Mouse (Mus musculus) forebrain, embryonic 12.5 days (tissue): ENCODE results near the gene Ass1. TPM values are rescaled to one million over a fixed set of nuclear protein-coding genes. Genes with fewer than 3 reads are reported as not detected.

ENCODE experiments used
- ATAC-seq: fragments of 200-750 bp; cut with Nextera tagmentation; 2 replicates; pipeline ENCODE4 v1.8.0; 2017; ENCODE audit warnings: moderate TSS enrichment; ENCODE audit not compliant: low FRiP score
- H3K27ac ChIP-seq: fragments of 300-500 bp; sonication (generic); 2 replicates; pipeline ENCODE4 v1.5.1; 2016; ENCODE audit warnings: mild to moderate bottlenecking
- H3K27me3 ChIP-seq: fragments of 300-500 bp; sonication (generic); 2 replicates; pipeline ENCODE4 v1.6.1; 2016; ENCODE audit warnings: mild to moderate bottlenecking
- H3K36me3 ChIP-seq: fragments of 300-500 bp; sonication (generic); replicated peaks from 2 replicates; pipeline ENCODE4 v1.6.1; 2016; ENCODE audit warnings: mild to moderate bottlenecking
- H3K4me1 ChIP-seq: fragments of 300-500 bp; sonication (generic); 2 replicates; pipeline ENCODE4 v1.6.1; 2016
- H3K4me2 ChIP-seq: fragments of 300-500 bp; sonication (generic); 2 replicates; pipeline ENCODE4 v1.6.1; 2016; ENCODE audit warnings: mild to moderate bottlenecking, moderate library complexity
- H3K4me3 ChIP-seq: fragments of 300-500 bp; sonication (generic); replicated peaks from 2 replicates; pipeline ENCODE4 v1.5.1; 2016; ENCODE audit warnings: mild to moderate bottlenecking
- H3K9ac ChIP-seq: fragments of 300-500 bp; sonication (generic); 2 replicates; pipeline ENCODE4 v1.6.1; 2016; ENCODE audit warnings: mild to moderate bottlenecking
- H3K9me3 ChIP-seq: fragments of 300-500 bp; sonication (generic); 2 replicates; pipeline ENCODE4 v1.6.1; 2016
- WGBS: fragments of 180-500 bp; shearing (Covaris S2); methylation state at CpG from one replicate; pipeline ENCODE4 v1.1.7; 2016; 5-methylcytosine and 5-hydroxymethylcytosine counted together
- polyA plus RNA-seq: library from polyadenylated mRNA; unstranded; fragments of >200 nt; fragmentation: Nextera tagmentation; extraction: Ambion mirVana; gene quantifications from 2 replicates; pipeline ENCODE4 v1.2.1, GENCODE M21; 2016

The Ass1 gene
- polyA plus RNA-seq, 1 experiment from 2014 or later = 4.9 TPM

DNA sequence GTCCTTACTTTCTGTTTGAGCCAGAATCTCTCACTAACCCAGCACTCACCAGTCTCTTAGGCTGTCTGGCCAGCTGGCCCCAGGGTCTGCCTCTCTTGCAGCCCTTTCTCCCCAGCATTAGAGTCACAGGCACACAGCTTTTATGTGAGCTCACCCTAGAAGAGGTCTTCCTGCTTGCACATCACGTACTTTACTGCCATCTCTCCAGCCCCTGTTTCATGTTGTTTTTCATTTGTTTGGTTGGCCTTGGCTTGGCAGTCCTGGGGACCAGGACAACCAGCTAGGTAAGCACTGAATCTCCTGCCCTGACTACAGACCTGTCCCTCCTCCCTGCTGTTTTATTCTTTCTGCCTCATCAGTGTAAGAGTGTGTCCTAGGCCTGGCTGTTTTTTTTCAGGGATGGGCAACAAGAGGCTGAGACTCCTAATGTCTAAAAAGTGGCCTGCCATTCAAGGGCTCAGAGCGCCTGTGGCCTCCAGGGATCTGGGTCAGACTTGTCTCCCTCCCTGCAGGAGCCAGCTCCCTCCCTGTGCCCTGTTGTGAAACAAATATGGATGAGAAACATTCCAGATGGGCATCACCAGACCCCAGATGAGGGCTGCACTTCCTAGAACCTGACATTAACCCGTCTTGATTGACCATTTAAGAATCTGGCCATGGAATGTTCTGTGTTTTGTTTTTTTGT is 21.1 kb upstream of the Ass1 start:
- peaks cover 35% of the 10 kb centered on the region for H3K4me1 ChIP-seq
- no peaks in the 10 kb centered on the region for H3K36me3 ChIP-seq
- no peak overlapping the region for H3K4me2 ChIP-seq
- WGBS = 43% methylated on average over 3 of the region's 3 CpGs
- peak overlapping the region; percentile 53 for H3K27ac ChIP-seq
- no peaks in the 10 kb centered on the region for H3K9me3 ChIP-seq
- ATAC-seq = no peak
- H3K27me3 ChIP-seq = peaks cover 12% of the 10 kb centered on the region; the same call in 1 of the 2 replicates
- H3K4me3 ChIP-seq = no peak overlapping the region
- no peak overlapping the region for H3K9ac ChIP-seq

DNA sequence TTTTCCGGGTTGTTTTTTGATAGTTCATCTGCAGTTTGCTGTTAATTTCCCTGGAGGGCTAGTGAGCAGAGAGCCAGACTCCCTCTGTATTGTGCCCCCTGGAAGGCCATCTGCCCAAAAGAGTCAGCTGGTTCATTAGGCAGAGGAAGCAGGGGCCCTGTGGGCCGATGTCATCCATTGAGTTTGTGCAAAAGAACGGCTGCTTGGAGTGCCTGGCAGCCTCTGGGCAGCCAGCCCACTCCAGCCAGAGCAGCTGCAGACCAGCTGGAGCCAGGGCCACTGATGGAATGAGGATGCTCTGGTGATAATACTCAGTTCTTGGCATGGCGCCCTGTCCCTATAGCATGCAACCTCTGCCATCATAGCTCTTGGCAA is 20.6 kb upstream of the Ass1 start:
- peak; percentile 65 for ATAC-seq
- Histone ChIP-seq H3K9me3 (no peaks in the 10 kb centered on the region), H3K36me3 (no peaks in the 10 kb centered on the region), H3K9ac (no peak overlapping the region), H3K27me3 (peaks cover 13% of the 10 kb centered on the region; the same call in 1 of the 2 replicates), H3K4me2 (no peak overlapping the region), H3K4me3 (no peak overlapping the region), H3K27ac (peak overlapping the region; percentile 53), H3K4me1 (peaks cover 35% of the 10 kb centered on the region)
- WGBS = 39% methylated on average over 4 of the region's 4 CpGs

DNA sequence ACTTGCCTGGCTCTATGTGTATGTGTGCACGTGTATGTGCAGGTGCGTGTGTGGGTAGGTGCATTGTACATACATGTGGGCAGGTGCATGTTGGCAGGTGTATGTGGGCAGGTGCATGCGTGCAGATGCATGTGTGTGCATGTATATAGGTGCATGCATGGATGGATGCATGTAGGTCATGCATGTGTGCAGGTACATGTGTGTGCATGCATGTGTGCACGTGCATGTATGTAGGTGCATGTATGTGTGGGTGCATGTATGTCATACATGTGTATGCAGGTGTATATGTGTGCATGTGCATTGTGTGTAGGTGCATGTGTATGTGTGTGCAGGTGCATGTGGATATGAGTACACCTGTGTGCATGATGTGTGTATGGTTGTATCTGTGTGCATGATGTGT is 20.1 kb upstream of the Ass1 start:
- 96% methylated on average over 4 of the region's 4 CpGs for WGBS
- Histone ChIP-seq H3K9ac (no peak overlapping the region), H3K36me3 (no peaks in the 10 kb centered on the region), H3K4me3 (no peak overlapping the region), H3K27ac (no peak overlapping the region), H3K4me2 (no peak overlapping the region), H3K9me3 (no peaks in the 10 kb centered on the region), H3K27me3 (peaks cover 13% of the 10 kb centered on the region; the same call in 1 of the 2 replicates), H3K4me1 (peaks cover 35% of the 10 kb centered on the region)
- no peak; the same call in 1 of the 2 replicates for ATAC-seq

DNA sequence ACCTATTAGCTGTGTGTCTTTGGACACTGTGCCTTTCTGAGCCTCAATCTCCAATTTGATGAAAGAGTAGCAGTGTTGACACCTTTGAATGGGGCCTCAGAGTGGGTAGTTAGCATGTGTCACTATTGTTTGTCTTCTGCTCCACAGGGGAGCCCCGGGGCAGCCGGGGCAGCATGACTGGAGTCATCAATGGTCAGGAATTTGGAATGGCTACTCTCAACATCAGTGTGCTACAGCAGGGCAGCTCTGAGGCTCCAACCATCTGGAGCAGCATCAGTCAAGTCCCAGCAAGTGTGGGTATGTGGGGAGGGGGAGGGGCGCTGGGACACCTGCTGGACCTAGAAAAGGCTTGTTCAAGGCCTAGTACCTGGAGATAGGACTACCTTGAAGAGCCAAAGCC is 19.3 kb upstream of the Ass1 start:
- 30% methylated on average over 3 of the region's 3 CpGs for WGBS
- Histone ChIP-seq H3K4me1 (peaks cover 35% of the 10 kb centered on the region), H3K27me3 (peaks cover 13% of the 10 kb centered on the region; the same call in 1 of the 2 replicates), H3K4me3 (no peak overlapping the region), H3K27ac (no peak overlapping the region), H3K36me3 (no peaks in the 10 kb centered on the region), H3K9me3 (no peaks in the 10 kb centered on the region), H3K4me2 (no peak overlapping the region), H3K9ac (no peak overlapping the region)
- ATAC-seq = no peak

DNA sequence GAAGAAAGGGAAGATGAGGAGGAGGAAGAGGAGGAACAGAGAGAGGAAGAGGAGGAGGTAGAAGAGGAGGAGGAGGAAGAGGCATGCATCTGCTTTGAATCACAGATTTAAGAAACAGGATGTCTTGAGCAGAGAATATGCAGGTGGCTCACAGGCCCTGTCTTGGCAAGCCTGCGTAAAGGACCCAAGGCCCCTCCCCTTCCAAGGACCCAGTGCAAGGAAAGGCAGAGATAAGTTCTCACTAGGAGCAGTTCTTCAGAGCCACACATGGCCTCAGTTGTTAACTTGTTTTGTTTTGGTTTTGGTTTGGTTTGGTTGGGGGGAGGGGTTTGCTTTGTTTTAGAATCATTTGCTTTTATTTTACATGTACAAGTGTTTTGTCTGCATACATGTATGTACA is 18.5 kb upstream of the Ass1 start:
- no peaks in the 10 kb centered on the region for H3K9me3 ChIP-seq
- H3K4me3 ChIP-seq = no peak overlapping the region
- no peak overlapping the region for H3K27ac ChIP-seq
- H3K4me1 ChIP-seq = peaks cover 31% of the 10 kb centered on the region
- H3K36me3 ChIP-seq = no peaks in the 10 kb centered on the region
- 83% methylated on average over 1 of the region's 1 CpGs for WGBS
- no peak overlapping the region for H3K4me2 ChIP-seq
- no peak overlapping the region for H3K9ac ChIP-seq
- ATAC-seq = no peak
- H3K27me3 ChIP-seq = peaks cover 13% of the 10 kb centered on the region; the same call in 1 of the 2 replicates

DNA sequence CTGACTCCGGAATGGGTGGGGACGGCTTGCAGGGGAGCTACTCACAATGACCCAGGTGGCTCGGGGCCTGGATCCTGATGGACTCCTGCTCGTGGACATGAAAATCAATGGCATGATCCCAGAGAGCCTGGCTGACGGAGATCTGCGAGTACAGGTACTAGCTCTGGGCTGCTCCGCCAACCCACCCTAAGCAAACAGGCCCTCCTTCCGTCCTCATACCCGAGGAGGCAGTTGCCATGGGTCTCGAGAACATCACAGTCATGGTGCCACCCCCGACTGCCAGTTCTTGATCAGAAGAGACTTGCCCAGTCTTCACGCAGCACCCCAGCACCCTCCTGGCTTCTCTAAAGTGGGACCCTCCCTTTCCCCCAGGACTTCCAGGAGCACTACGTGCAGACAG is 17.0 kb upstream of the Ass1 start:
- peaks cover 21% of the 10 kb centered on the region for H3K27me3 ChIP-seq
- H3K4me3 ChIP-seq = no peak overlapping the region
- no peak overlapping the region for H3K9ac ChIP-seq
- peaks cover 30% of the 10 kb centered on the region for H3K4me1 ChIP-seq
- no peaks in the 10 kb centered on the region for H3K9me3 ChIP-seq
- no peak for ATAC-seq
- no peak overlapping the region for H3K4me2 ChIP-seq
- 84% methylated on average over 13 of the region's 13 CpGs for WGBS
- no peak overlapping the region for H3K27ac ChIP-seq
- no peaks in the 10 kb centered on the region for H3K36me3 ChIP-seq

DNA sequence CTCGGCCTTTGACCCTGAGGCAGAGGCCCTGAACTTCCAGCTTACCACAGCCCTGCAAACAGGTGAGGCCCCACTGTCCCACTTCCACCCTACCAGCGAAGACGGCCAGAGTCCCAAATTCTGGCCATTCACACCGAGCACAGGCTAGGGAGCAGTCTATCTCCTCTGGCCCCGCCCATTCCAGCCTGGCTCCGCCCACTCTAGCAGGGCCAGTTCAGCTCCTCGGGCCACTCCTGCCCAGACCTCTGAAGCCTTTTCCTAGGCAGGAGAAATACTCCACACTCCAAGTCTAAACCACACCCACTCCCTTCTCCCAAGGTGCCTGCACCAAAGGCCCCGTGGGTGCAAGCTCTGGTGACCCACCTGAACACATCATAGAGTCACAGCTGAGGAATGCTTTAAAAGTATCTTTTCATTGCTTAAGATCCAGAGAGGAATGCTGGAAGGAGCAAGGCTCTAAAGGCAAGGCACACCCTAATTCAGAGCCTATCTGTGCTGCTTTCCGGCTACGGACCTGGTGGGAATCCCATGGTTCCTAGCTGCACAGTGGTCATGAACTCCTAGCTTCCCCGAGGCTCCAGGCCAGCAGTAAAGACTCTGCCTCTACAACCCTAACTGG is 16.3 kb upstream of the Ass1 start:
- 38% methylated on average over 11 of the region's 11 CpGs for WGBS
- Histone ChIP-seq H3K27me3 (peaks cover 28% of the 10 kb centered on the region), H3K9ac (no peak overlapping the region), H3K4me1 (peaks cover 28% of the 10 kb centered on the region), H3K36me3 (no peaks in the 10 kb centered on the region), H3K4me2 (no peak overlapping the region), H3K4me3 (no peak overlapping the region), H3K27ac (no peak overlapping the region), H3K9me3 (no peaks in the 10 kb centered on the region)
- ATAC-seq = no peak

DNA sequence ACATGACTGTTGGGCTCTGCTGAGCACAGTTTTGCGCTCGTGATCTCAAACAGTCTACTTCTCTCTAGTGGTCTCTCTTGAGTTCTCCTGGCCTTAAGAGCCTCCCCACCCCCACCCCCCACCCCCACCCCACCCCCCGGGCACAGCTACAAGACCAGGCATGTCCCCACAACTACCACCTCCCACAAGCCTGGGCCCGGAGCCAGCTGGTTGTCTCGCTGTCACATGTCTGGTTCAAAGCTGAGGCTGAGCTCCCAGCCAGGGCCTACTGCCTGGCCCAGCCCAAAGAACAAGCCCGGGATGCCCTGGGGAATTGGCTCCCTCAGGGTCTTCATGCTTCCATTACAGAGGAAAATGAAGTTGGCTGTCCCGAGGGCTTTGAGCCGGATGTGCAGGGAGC is 15.7 kb upstream of the Ass1 start:
- Histone ChIP-seq H3K36me3 (no peaks in the 10 kb centered on the region), H3K9me3 (no peaks in the 10 kb centered on the region), H3K4me2 (no peak overlapping the region), H3K4me3 (no peak overlapping the region), H3K27ac (no peak overlapping the region), H3K4me1 (peaks cover 22% of the 10 kb centered on the region), H3K27me3 (peaks cover 34% of the 10 kb centered on the region), H3K9ac (no peak overlapping the region)
- ATAC-seq = no peak
- WGBS = 78% methylated on average over 8 of the region's 8 CpGs

DNA sequence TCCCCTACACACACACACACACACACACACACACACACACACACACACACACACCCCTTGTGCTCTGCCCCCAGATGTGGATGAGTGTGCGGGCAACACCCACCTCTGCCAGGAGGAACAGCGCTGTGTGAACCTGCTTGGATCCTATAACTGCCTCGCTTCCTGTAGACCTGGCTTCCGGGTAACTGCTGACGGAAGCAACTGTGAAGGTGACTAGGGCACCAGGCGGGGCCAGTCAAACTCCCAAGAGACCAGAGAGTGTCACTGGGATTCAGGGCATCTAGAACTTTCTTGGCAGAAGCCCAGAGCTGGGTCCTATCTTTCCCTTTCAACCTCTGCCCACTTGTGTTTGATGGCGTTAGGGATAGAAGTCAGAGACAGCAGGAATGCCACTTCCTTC is 14.6 kb upstream of the Ass1 start:
- Histone ChIP-seq H3K27ac (no peak overlapping the region), H3K4me1 (peaks cover 16% of the 10 kb centered on the region)

DNA sequence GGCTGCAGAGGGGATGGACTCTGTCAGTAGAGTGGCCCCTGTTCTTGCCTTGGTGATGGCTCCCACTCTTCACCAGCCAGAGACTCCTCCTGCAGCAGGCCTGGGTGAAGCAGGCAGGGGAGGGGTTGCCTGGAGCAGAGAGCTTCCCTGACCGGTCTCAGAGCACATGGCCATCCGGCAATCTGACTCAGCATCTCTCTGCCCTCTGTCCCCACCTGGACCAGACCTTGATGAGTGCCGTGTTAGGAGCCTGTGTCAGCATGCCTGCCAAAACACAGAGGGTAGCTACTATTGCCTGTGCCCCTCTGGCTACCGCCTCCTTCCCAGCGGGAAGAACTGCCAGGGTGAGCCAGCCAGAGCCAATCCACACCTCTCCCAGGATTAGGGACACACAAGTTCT is 11.5 kb upstream of the Ass1 start:
- WGBS = 55% methylated on average over 5 of the region's 5 CpGs
- peaks cover 9% of the 10 kb centered on the region for H3K4me1 ChIP-seq
- no peak overlapping the region for H3K9ac ChIP-seq
- H3K4me2 ChIP-seq = no peak overlapping the region
- no peak for ATAC-seq
- H3K4me3 ChIP-seq = no peak overlapping the region
- no peak overlapping the region for H3K27ac ChIP-seq
- no peaks in the 10 kb centered on the region for H3K36me3 ChIP-seq
- peaks cover 62% of the 10 kb centered on the region for H3K27me3 ChIP-seq
- H3K9me3 ChIP-seq = no peaks in the 10 kb centered on the region

More for the DNA sequence above, 14.6 kb upstream of the Ass1 start:
- H3K36me3 ChIP-seq = no peaks in the 10 kb centered on the region
- WGBS = 87% methylated on average over 7 of the region's 7 CpGs
- H3K9ac ChIP-seq = no peak overlapping the region
- no peaks in the 10 kb centered on the region for H3K9me3 ChIP-seq
- no peak overlapping the region for H3K4me2 ChIP-seq
- no peak overlapping the region for H3K4me3 ChIP-seq
- H3K27me3 ChIP-seq = peaks cover 45% of the 10 kb centered on the region
- ATAC-seq = no peak

DNA sequence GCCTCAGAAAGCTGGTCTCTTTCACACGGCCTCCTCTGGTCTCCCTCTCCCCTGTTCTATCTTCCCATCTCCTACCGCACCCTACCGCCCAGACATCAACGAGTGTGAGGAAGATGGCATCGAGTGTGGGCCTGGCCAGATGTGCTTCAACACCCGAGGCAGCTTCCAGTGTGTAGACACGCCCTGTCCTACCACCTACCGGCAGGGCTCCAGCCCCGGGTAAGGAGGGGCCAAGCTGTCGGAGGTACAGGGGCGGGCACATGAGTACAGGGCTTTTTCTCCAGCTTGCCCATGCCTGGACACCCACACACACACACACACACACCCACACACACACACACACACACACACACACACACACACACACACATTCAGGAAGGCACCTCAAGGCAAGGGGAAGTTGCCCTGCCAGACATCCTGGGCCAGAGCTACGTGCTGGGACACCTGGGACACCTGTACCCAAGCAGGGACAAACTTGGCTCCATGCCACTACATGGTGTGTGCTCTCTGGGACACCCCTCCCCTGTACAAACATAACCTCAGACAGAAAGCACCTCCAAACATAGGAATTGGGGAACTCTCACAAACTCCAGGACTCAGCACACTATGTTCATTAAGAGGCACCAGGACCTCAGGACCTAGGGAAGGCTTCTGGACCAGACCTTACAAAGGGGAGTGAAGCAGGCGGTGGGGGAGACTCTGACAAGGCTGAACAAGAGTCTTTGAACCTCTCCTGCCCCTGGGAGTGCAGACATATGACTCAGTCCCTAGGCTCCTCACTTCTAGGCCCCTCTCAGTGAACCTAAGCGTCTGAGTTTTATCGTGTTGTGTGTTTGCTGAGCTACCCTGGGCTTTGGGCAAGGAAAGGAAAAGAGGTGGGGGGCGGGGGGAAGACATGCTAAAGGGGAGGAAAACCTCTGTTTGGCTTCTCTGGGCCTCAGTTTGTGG is 10.7 kb upstream of the Ass1 start:
- H3K9me3 ChIP-seq = no peaks in the 10 kb centered on the region
- no peak overlapping the region for H3K4me3 ChIP-seq
- H3K27ac ChIP-seq = no peak overlapping the region
- peaks cover 6% of the 10 kb centered on the region; the same call in 1 of the 2 replicates for H3K4me1 ChIP-seq
- H3K36me3 ChIP-seq = no peaks in the 10 kb centered on the region
- peaks cover 65% of the 10 kb centered on the region for H3K27me3 ChIP-seq
- peak overlapping the region; percentile 61 for H3K4me2 ChIP-seq
- H3K9ac ChIP-seq = no peak overlapping the region
- ATAC-seq = no peak
- 45% methylated on average over 16 of the region's 16 CpGs for WGBS

DNA sequence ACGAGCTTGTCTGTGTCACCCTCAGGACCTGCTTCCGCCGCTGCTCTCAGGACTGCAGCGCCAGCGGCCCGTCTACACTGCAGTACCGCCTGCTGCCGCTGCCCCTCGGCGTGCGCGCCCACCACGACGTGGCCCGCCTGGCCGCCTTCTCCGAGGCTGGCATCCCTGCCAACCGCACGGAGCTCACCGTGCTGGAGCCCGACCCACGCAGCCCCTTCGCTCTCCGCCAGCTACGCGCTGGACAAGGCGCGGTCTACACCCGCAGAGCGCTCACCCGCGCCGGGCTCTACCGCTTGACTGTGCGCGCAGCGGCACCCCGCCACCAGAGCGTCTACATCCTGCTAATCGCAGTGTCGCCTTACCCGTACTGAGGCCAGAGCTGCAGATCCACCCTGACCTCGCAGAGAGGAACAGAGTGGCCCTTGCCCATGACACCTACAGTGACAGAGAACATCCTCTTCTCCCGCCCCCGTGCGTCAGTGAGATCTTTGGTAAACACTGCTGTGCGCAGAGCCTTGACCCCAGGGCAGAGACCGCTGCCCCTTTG is 9.9 kb upstream of the Ass1 start:
- Histone ChIP-seq H3K4me3 (peak overlapping the region; percentile 38), H3K9me3 (no peaks in the 10 kb centered on the region), H3K27me3 (peaks cover 74% of the 10 kb centered on the region), H3K4me1 (peaks cover 6% of the 10 kb centered on the region; the same call in 1 of the 2 replicates), H3K9ac (peak overlapping the region; percentile 44), H3K27ac (no peak overlapping the region), H3K36me3 (no peaks in the 10 kb centered on the region), H3K4me2 (peak overlapping the region; percentile 61)
- WGBS = under 1% methylated on average over 47 of the region's 48 CpGs
- peak; percentile 36; the same call in 1 of the 2 replicates for ATAC-seq
